Mouse (Mus musculus): Measurements from ENCODE around the gene Tmem88b. TPM values are rescaled to one million over a fixed set of nuclear protein-coding genes. Genes with fewer than 3 reads are reported as not detected.
"Not testable (repeated sequence)": the region's sequence is repeated elsewhere in the genome, so short reads cannot be mapped to it uniquely, and the experiment has no call there.

The Tmem88b gene
- total RNA-seq, 2 experiments from 2014 or later, result 0.75 to 0.84 TPM

DNA sequence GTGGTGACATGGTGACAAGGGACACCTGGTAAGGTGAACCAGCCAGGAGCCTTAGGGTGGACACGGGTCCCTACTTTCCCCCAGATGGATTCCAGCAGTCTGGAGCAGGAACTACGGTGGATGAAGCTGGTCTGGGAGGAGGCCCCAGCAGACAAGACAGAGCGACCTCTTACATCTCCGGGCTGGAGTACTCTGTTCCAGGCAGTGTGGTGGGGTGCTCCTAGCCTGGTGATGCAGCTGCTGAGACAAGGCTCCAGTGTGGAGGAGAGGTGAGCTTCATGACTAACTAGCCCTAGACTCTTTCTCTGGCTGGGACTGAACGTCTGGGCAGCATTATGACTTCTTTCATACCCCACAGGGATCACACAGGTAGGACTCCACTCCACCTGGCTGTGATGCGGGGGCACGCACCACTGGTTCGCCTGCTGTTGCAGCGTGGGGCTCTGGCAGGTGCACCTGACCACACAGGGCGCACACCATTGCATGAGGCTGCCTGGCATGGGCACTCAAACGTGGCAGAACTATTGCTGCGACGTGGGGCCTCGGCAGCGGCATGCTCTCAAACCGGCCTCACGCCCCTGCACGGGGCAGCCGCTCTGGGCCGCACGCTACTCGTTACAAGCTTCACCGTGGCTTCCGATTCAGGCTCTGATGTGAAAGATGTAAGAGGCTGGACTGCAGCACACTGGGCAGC is 5.7 kb upstream of the Tmem88b start:
- intact Hi-C loops (cut with DNase I), result no loop called here
- no peak for DNase-seq (ENCODE audit: low spot score)

DNA sequence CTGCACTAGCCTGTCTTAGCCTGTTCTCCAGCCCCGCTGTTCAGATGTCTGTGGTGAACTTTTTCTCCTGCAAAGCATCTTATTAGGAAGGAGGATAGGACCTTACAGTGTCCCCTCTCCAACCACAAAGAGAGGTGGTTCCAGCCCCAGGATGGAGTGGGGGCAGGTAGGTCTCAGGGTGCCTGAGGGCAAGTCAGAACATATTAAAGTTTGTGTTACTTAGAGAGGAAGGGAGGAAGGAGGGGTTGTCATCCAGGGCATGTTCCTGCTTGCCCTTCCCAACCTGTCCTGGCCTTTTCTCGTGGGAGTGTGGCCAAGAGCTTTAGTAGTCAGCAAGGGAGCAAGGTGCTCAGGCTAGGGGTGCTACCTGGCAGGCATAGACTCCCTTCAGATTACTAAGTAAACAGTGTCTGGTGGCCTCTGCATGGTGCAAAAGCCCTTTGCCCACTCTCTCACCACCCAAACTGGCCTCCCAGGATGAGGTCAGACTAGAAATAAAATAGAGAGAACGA is 5.0 kb upstream of the Tmem88b start:
- DNase-seq (ENCODE audit: low spot score), result no peak
- intact Hi-C loops (cut with DNase I), result no loop called here

DNA sequence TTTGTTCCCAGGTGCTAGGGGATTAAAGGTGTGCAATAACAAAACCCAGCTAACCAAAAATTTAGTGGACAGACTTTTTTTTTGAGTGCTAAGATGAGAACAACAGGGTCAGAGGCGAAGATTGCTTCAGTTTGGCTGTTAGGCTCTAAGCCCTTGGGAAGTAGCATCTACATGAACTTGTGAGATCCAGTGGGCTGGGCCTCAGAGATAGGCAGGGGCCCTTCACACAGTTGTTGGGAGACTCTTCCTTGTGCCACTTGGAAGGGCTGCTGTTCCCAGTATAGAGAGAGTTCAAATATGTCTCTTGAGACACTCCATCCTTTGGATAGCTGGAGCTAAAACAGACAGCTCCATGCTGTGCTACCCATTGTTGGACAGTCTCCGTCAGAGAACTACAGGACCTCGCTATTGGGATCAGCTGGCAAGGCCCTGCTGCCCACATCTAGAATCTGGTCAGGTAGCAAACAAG is 4.4 kb upstream of the Tmem88b start, which contains the start of gene Ankrd65:
TSS of gene Ankrd65 (plus strand) at position 419 of the 469 bp plus-strand sequence.
- intact Hi-C loops (cut with DNase I), result no loop called here
- no peak for DNase-seq (ENCODE audit: low spot score)

DNA sequence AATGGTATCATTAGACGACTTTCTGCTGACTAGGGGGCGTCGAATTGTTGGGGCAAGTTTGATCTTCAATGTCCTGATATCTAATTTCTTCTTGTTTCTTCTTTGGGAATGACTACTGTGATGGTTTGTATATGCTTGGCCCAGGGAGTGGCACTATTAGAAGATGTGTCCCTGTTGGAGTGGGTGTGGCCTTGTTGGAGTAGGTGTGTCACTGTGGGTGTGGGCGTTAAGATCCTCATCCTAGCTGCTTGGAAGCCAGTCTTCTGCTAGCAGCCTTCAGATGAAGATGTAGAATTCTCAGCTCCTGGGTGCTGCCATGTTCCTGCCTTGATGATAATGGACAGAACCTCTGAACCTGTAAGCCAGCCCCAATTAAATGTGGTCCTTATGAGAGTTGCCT is 3.2 kb upstream of the Tmem88b start:
- intact Hi-C loops (cut with DNase I); DNase-seq (ENCODE audit: low spot score): not testable (repeated sequence)

DNA sequence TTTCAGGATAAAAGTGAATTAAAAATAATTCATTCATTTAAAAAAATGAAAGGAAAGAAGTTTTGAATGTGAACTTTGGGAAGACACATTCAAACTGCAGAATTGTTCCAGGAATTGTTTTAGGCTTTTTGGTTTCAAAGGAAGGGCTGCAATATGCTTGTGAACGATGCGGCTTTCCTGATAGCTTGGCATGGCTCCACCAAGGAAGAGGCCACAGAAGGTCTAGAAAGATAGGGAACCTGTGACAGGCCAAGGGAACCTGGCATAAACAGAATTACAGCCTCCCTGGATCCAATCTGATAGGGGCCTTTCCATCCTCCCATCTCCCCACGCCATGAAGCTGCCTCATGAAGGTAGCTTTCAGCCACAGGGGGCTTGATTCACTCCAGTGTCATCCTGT is 2.6 kb upstream of the Tmem88b start:
- DNase-seq (ENCODE audit: low spot score), result no peak
- intact Hi-C loops (cut with DNase I), result no loop called here

DNA sequence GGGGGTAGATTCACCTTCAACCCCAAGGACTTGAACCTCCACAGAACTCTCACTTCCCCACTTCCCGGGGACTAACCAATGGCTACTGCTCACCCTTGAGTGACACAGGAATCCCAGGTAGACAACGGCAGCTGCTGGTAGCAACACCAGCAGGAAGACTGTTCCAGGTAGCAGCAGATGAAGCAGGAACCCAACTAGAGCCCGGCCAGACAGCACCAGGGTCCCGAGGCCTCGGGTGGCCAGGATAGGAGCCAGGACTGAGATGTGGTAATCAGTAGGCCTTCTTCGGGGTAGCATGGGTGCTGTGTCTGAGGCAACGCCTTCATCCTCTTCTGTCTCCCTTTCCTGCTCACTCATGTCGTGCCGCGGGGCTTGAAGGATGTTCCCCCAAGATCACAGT is 428 bp downstream of the Tmem88b start:
- DNase-seq (ENCODE audit: low spot score), result no peak
- intact Hi-C loops (cut with DNase I), result loop anchor here (1.0 kb wide), 1 partner anchor 14 kb away; no protein-coding TSS in a partner anchor

DNA sequence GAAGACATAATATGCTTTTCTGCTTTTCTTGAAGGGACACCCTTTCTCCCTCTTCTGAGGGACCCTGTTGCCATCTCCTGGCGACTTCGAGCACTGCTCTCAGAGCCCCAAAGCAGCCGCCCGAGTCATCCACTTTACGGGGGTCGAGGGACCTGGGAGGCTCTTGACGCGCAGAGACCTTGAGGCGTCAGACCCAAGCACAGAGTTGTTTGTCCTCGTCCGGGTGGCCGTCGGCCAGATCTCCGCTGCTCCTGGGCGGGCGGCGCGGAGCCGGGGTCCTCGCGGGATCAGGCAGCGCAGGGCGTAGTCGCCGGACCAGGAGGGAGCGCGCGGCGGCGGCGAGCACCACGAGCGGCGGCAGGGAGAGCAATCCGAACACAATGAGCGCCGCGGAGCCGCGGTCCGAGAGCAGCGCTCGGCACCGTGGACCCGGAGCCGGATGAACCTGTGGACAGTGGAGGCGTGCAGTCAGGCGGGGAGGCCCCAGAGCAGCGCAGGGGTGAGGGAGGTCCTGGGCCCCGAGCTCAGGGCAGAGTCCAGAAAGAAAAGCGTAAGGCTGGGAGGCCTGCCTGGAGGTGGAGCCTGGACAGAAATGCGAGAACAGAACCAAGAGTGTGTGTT is 1.5 kb downstream of the Tmem88b start:
- intact Hi-C loops (cut with DNase I), result no loop called here
- peak; percentile 69 for DNase-seq (ENCODE audit: low spot score)

DNA sequence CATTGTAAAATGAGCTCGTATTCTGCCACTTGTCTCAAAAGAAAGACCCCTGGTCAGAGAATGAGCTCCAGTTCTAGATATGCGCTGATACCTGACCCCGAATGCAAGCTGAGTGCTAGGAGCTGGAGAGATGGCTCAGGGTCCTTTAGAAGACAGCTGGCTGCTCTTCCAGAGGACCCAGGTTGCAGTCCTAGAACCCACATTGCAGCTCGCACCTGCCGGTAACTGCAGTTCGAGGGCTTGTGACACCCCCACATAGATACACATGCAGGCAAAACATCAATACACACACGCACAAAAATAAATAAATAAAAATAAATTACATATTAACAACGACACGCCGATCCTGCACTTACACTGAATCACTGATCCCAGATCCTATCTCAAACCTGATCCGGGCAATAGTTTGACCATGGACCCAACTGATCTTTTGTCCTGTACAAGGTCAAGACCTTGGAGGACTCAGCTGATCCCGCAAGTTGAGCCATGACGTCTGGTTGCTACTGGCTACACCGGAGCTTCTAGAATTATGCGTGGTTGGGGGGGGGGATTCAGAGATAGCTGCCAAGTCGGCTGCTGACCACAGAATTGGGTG is 2.1 kb downstream of the Tmem88b start:
- intact Hi-C loops (cut with DNase I), result no loop called here
- no peak for DNase-seq (ENCODE audit: low spot score)

DNA sequence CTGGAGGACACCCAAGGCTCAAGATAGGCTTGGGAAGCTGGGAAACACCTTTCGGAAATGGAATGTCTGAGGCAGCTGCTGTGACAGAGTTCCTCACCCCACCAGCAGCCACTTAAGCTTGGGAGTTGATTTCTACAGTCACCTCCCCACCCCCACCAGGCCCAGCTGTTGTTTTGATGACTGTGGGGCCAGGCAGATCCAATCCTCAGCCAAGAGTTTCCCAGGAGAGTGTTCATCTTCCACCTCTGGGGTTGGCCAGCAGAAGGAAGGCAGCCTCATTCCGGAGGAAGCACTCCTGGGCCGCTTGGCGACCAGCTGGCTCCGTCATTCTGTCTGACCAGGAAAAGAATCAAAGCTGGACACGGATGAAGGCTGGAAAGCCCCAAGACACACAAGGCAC is 4.8 kb downstream of the Tmem88b start:
- intact Hi-C loops (cut with DNase I), result no loop called here
- peak; percentile 78 for DNase-seq (ENCODE audit: low spot score)

DNA sequence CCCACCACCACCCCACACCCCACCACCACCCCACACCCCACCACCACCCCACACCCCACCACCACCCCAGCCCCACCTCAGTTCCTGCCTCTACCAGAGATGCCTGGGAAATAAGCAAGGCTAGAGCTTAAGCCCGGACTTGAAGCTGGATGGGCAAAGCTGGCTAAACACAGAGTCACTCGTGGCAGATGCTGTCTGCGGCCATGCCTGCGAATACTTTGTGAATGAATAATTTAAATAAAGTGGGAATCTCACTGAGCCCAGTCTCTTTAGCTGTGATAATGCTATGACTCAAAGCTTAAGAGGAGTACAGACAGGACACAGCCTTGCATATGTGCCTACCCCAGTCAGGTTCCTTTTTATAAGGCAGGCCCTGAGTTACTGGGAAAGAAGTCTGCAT is 6.2 kb downstream of the Tmem88b start:
- DNase-seq (ENCODE audit: low spot score), result no peak
- intact Hi-C loops (cut with DNase I), result no loop called here

DNA sequence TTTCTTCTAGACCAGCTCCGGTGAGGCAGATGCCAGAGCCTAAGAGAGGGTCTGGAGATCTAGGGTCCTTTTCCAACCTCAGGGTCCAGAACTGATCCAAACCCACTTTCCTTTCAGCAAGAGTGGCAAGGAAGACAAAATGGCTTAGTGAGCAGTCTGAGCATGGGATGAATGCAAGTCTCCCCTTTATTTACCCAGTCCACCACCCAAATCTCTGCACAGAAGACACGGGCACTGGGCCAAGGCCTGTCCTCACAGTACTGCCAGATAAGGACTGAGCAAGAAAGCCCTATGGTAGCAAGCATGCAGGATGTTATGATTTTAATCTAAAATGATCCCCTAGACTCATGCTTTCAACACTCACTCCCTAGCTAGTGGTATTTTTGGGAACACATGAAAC is 7.9 kb downstream of the Tmem88b start:
- intact Hi-C loops (cut with DNase I), result no loop called here
- no peak for DNase-seq (ENCODE audit: low spot score)

DNA sequence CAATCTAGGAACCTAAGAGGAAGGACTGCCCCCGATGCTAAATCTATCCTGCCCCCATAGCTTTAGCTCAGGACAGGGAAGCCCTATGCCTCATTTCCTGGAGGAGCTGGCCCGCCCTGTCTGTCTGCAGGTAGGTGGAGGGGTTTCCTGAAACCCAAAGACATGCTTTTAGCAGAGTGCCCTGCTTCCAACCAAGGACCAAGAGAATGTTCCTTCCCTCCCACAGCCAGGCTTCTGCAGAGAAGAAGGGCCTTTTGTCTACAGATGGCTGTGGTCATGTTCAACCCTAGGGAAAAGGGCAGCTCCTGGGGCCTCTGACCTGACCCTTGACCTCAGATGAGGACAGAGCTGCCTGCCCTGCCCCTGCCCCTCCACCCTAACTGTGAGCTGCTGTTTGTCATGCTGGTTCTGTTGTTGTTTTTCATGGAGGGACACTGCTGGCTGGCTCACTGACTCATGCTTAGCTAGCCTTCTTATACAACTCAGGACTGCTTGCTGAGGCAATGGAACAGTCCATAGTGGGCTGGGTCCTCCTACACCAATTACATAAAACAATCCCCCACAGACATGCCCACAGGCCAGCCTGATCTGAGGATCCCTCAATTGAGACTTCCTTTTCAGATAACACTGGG is 8.9 kb downstream of the Tmem88b start:
- no peak for DNase-seq (ENCODE audit: low spot score)
- intact Hi-C loops (cut with DNase I), result no loop called here

DNA sequence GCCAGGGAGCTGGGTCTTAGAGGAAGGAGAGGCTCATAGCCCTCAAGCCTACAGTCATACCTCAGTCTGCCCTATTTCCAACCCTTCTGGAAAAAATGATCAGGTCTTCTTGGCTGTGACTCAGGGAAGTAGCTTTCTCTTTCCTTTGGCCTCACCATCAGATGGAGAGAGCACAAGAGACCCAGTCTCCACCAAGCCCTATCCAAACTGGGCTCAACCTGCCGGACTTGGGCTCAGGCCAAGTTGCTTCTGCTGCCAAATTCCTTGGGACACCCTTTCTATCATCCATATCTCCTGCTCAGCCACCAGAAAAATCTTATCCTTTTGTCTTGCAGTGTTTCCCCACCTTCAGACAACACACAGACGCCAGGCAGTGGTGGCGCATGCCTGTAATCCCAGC is 9.8 kb downstream of the Tmem88b start:
- intact Hi-C loops (cut with DNase I), result no loop called here
- DNase-seq (ENCODE audit: low spot score), result no peak

DNA sequence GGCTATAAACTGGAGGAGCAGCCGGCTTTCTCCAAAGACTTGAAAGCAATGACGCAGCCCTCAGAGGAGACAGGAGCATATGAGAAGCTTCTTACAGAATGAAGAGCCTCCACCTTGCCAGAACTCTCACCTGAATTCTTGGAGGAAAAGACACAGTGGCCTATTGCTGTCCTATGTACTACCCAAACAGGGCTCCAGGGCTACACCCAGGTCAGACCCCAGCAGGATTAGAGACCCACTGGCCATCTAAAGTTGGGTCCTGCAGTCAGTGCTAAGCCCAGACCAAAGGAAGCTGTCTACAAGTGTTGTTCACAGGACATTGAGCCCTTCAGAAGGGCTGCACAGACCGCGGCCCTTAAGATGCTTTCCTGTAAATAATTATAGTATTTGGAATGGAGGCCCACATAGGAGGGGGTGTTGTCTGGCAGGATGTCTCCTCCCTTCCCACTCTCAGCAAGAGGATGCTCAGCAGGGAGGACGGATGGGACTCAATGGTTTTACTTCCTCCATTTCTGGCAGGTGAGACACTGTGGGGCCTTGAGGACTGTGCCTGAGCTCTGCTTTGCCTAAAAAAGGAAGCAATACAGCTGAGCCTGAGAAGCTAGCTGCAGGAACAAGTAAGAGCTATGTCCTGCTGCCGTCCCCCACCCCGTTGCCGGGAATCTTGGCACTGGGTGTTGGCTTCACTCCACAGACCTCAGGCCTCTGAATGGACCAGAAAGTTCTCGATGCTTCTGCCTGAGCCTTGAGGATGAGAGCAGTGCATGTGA is 10.5 kb downstream of the Tmem88b start:
- intact Hi-C loops (cut with DNase I), result no loop called here

DNA sequence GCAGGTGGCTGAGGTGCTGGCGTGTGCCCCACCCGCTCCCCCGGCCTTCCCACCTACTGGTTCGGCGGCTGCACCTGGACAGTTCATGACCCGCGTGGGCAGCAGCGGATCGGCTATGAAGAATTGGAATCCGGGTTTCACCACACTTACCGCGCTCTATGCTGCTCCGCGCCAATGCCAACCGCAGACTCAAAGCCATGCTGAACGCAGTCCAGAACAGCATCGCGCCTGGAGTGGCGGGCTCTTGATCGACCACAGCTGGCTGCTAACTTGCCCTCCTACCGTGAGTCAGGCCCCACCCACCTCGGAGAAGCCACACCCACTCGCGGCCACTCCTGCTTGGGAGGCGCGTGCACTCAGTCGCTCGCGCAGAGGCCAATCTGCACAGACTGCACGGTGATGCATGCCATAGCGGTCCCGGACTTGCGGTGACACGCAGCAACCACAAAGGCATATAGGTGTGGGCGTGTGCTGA is 11.4 kb downstream of the Tmem88b start, which contains the start of gene Vwa1:
TSS of gene Vwa1 (minus strand) at position 419 of the 475 bp plus-strand sequence.
- peak; percentile 82 for DNase-seq (ENCODE audit: low spot score)
- intact Hi-C loops (cut with DNase I), result no loop called here

More for the DNA sequence above, 10.5 kb downstream of the Tmem88b start:
- DNase-seq (ENCODE audit: low spot score), result peak; percentile 78

DNA sequence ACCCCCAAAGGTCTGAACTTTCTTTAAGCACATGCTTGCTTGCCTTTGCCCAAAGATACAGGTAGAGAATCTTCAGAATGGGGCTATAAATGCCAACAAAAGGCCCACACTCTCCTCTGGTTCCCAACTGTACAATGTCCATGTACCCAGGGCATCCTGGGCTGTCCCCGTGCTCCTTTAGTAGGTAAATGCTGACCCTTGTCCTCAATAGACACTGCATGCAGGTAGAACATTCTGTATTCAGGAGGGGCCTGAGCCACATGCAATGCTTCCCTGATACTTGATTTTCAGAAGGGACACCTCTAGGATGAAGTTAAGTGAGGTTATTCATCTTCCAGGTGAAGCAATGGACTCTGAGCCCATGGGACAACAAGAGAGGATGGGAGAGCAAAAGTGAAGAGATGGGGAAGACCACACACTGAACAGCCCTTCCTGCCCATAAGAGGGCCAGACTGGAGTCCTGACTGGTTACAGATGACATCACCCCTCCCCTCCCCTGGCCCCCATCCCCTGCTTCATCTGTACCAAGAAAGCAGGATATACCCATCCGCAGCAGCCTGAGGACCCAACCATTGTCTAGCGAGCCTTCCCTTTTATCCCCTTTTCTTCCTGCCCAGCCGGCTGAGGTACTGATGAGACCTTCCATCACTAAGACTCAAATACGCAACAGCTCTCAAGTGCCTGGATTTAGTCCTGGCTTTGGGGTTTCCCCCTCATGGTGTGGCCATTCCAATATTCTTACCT is 12.2 kb downstream of the Tmem88b start:
- intact Hi-C loops (cut with DNase I), result no loop called here
- DNase-seq (ENCODE audit: low spot score), result no peak

DNA sequence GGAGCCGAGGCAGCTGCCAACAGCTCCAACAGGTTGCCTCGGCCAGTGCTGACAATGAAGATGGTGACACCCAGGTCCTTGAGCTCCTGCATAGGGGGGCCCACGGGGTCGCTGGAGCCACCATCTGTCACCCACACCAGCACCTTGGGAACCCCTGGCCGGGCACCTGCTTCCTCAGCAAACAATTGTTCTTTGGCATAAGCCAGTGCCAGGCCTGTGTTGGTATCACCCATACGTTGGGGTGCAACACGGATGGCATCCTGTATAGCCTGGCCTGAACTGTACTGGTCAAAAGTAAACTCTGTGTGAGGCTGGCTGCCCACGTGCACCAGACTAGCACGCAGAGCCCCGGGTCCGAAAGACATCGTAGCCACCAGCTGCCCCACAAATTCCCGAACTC is 12.9 kb downstream of the Tmem88b start:
- intact Hi-C loops (cut with DNase I), result no loop called here
- DNase-seq (ENCODE audit: low spot score), result no peak

DNA sequence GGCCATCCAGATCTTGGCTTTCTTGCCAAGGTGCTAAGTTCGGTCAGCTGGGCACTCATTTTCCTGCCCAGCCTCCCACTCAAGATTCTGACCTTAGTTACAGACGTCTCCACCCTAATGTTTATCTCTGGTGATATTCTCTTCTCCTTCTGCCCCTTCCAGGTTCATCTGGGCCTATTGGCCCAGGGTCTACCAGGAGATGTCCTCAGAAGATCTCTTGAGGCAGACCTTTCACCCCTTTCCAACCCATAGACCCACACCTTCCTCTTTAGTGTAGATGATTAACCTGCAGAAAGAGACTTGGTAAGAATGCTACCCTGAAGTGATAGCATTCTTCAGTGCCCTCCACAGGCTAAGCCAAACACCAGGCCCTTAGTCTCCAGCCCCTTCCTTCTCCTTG is 14.0 kb downstream of the Tmem88b start:
- no peak for DNase-seq (ENCODE audit: low spot score)
- intact Hi-C loops (cut with DNase I), result loop anchor here (1.0 to 2.0 kb wide), 2 partner anchors 14 to 51 kb away; partner anchors contain the start of gene Tmem88b

DNA sequence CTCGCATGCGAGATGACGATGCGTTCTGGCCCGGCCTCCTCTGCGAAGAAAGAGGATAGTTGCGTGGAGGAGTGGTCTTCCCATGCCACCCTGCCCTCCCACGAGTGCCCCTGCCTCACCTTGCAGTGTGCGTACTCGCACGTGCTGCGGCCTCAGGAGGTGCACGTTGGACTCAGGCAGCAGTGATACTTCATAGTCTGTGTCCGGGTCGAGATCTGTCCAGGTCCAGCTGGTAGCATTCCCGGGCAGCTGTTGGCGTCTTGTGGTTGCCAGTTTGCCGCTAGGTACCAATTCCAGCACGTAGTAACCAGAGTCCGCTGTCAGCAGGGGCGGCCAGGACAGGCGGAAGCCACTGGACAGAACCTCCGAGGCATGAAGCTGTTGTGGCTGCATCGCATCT is 15.0 kb downstream of the Tmem88b start:
- no peak for DNase-seq (ENCODE audit: low spot score)
- intact Hi-C loops (cut with DNase I), result loop anchor here (1.0 to 2.0 kb wide), 2 partner anchors 15 to 50 kb away; partner anchors contain the start of gene Tmem88b
